Mouse (Mus musculus): ENCODE results near the gene Ube2l6.

The Ube2l6 gene

GRCm38 (mm10) chr2:84838993-84839980 lies 40.7 kb downstream of the Ube2l6 start:
- WGBS = 3% methylated on average over 47 of the region's 47 CpGs

- WGBS = 1% methylated on average over 54 of the region's 54 CpGs
Measured at GRCm38 (mm10) chr2:84840016-84840747, 41.6 kb downstream of the Ube2l6 start.

- 13% methylated on average over 17 of the region's 17 CpGs for WGBS
Measured at GRCm38 (mm10) chr2:84840748-84841563, 42.3 kb downstream of the Ube2l6 start.

- 84% methylated on average over 6 of the region's 6 CpGs for WGBS
Measured at GRCm38 (mm10) chr2:84843654-84844053, 45.0 kb downstream of the Ube2l6 start.

GRCm38 (mm10) chr2:84845226-84845625 lies 46.6 kb downstream of the Ube2l6 start:
- 54% methylated on average over 1 of the region's 1 CpGs for WGBS

- WGBS = 77% methylated on average over 7 of the region's 7 CpGs
Measured at GRCm38 (mm10) chr2:84850407-84851129, 51.9 kb downstream of the Ube2l6 start.

- WGBS = 55% methylated on average over 23 of the region's 23 CpGs
Measured at GRCm38 (mm10) chr2:84851130-84852040, 52.8 kb downstream of the Ube2l6 start.

- 56% methylated on average over 2 of the region's 2 CpGs for WGBS
Measured at GRCm38 (mm10) chr2:84855732-84856131, 57.1 kb downstream of the Ube2l6 start.

- WGBS = 93% methylated on average over 1 of the region's 1 CpGs
Measured at GRCm38 (mm10) chr2:84858551-84858950, 59.9 kb downstream of the Ube2l6 start.
